8 mouse cellular contexts compared by ENCODE assay signal in the genomic region with DNA sequence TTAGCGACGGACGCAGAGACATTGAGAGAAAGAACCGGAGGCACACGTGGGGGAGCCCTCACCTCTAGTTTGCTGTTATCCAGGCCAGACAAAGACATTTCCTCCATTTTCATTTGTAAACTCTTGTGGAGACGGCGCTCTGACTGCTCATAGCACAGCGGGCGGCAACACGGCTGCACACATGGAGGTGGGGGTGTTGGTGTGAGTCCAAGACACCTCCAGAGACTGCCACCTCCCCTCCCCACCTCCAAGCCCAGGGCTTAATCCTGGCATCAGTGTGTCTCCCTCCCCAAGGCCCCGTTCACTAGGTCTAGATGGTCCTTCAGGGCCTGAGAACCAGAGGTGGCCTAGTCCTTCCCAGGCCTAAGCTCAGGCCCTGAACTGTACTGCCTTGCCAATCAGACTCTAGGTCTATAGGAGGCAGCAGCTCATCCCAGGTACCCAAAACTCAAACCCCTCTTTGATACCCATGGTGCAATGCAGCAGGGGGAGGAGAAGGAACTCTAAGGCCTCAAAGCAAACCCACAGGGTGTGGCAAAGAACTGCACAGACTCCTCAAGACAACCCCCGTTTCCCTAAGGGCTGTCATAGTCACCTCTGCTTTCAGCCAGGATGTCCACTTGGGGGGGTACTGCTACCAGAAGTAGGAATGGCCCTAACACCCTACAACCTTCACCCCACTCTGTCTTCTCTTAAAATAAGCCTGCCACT. TPM values are rescaled to one million over a fixed set of nuclear protein-coding genes. Genes with fewer than 3 reads are reported as not detected.
DNase-seq lines count a peak whose midpoint lies in the region; ATAC-seq and TF ChIP-seq lines count a peak whose summit lies in the region.

No protein-coding gene starts in this region.

- peak overlapping the region; percentile 98 for H3K9ac ChIP-seq in heart, embryonic 13.5 days
- peak overlapping the region; percentile 67 for H3K9ac ChIP-seq in liver, embryonic 11.5 days (ENCODE audit: low read depth, low read length)
- peak overlapping the region; percentile 93 for H3K9ac ChIP-seq in midbrain, postnatal 0 days (replicated peaks; ENCODE audit: low read length, poor library complexity, severe bottlenecking)

- no peak for TF ChIP-seq CTCF in bone marrow macrophage, adult 2 months (IDR thresholded peaks at IDR 0.05; ENCODE audit: low read depth, low read length)
- peak; percentile 51; the same call in 1 of the 2 replicates for TF ChIP-seq CTCF in midbrain, postnatal 0 days (IDR thresholded peaks at IDR 0.05)

- H3K4me2 ChIP-seq in heart, embryonic 13.5 days: peak overlapping the region; percentile 96
- peak overlapping the region; percentile 67 for H3K4me2 ChIP-seq in liver, embryonic 11.5 days
- H3K4me2 ChIP-seq in midbrain, postnatal 0 days (ENCODE audit: low read depth, low read length, poor library complexity, severe bottlenecking): peak overlapping the region; percentile 91

- peak overlapping the region; percentile 80 for H3K27ac ChIP-seq in bone marrow macrophage, adult 2 months (ENCODE audit: insufficient read depth, low read depth, low read length)
- peak overlapping the region; percentile 99 for H3K27ac ChIP-seq in heart, embryonic 13.5 days (replicated peaks)
- peak overlapping the region; percentile 100 for H3K27ac ChIP-seq in liver, embryonic 11.5 days (ENCODE audit: low read depth, low read length)
- H3K27ac ChIP-seq in midbrain, postnatal 0 days (ENCODE audit: low read depth, low read length): peak overlapping the region; percentile 94

- 67% methylated on average over 12 of the region's 12 CpGs for WGBS in heart, embryonic 13.5 days
- 79% methylated on average over 12 of the region's 12 CpGs for WGBS in liver, embryonic 11.5 days
- WGBS in midbrain, postnatal 0 days: 52% methylated on average over 12 of the region's 12 CpGs

- peaks cover 11% of the 10 kb centered on the region for H3K4me1 ChIP-seq in bone marrow macrophage, adult 2 months (ENCODE audit: control insufficient read depth, insufficient read depth, low read length)
- peaks cover 28% of the 10 kb centered on the region for H3K4me1 ChIP-seq in heart, embryonic 13.5 days
- H3K4me1 ChIP-seq in liver, embryonic 11.5 days (replicated peaks; ENCODE audit: control insufficient read depth, insufficient read depth, low read length): peaks cover 20% of the 10 kb centered on the region
- H3K4me1 ChIP-seq in midbrain, postnatal 0 days (ENCODE audit: insufficient read depth, low read length): peaks cover 5% of the 10 kb centered on the region; the same call in 1 of the 2 replicates

- ATAC-seq in heart, embryonic 13.5 days (ENCODE audit: extremely low read depth, insufficient number of reproducible peaks, low FRiP score, low TSS enrichment): no peak
- ATAC-seq in liver, embryonic 11.5 days (replicated peaks; ENCODE audit: low FRiP score): no peak
- no peak for ATAC-seq in midbrain, postnatal 0 days (ENCODE audit: low FRiP score)

- DNase-seq in kidney, postnatal 10 days: peak; percentile 46
- no peak for DNase-seq in kidney, adult 8-10 months
- DNase-seq in liver, embryonic 11.5 days (ENCODE audit: low spot score): no peak
- DNase-seq in midbrain, postnatal 0 days (ENCODE audit: low spot score): peak; percentile 56
- DNase-seq in thymus, postnatal 14 days: peak; percentile 80
- DNase-seq in embryo, embryonic 9.5 days (ENCODE audit: extremely low spot score): no peak

- H3K27me3 ChIP-seq in heart, embryonic 13.5 days (replicated peaks): no peaks in the 10 kb centered on the region
- no peaks in the 10 kb centered on the region for H3K27me3 ChIP-seq in liver, embryonic 11.5 days (replicated peaks; ENCODE audit: control insufficient read depth, insufficient read depth, low read length)
- H3K27me3 ChIP-seq in midbrain, postnatal 0 days (ENCODE audit: insufficient read depth, low read length): no peaks in the 10 kb centered on the region

- peak overlapping the region; percentile 81 for H3K4me3 ChIP-seq in bone marrow macrophage, adult 2 months (ENCODE audit: insufficient read depth, low read length)
- peak overlapping the region; percentile 91 for H3K4me3 ChIP-seq in heart, embryonic 13.5 days
- H3K4me3 ChIP-seq in liver, embryonic 11.5 days (ENCODE audit: low read depth, low read length): peak overlapping the region; percentile 77
- peak overlapping the region; percentile 92 for H3K4me3 ChIP-seq in midbrain, postnatal 0 days (ENCODE audit: low read depth, low read length)

- TF ChIP-seq POLR2A in bone marrow macrophage, adult 2 months (IDR thresholded peaks at IDR 0.05; ENCODE audit: borderline replicate concordance, low read depth, low read length): no peak

- H3K36me3 ChIP-seq in heart, embryonic 13.5 days: peaks cover 48% of the 10 kb centered on the region
- peaks cover 31% of the 10 kb centered on the region for H3K36me3 ChIP-seq in liver, embryonic 11.5 days (ENCODE audit: control insufficient read depth, insufficient read depth, low read length)
- H3K36me3 ChIP-seq in midbrain, postnatal 0 days (ENCODE audit: insufficient read depth, low read length): peaks cover 34% of the 10 kb centered on the region

- H3K9me3 ChIP-seq in heart, embryonic 13.5 days: no peaks in the 10 kb centered on the region
- H3K9me3 ChIP-seq in liver, embryonic 11.5 days (ENCODE audit: control insufficient read depth, low read length): no peaks in the 10 kb centered on the region
- H3K9me3 ChIP-seq in midbrain, postnatal 0 days (ENCODE audit: low read length): no peaks in the 10 kb centered on the region

RNA-seq across cellular contexts. Expression of gene Atxn7l3, which starts 1.4 kb away (rescaled TPM):
- polyA plus RNA-seq in bone marrow macrophage, adult 2 months (2012; ENCODE audit: insufficient read depth, insufficient read length, missing spikeins): 32.9 and 39.8 TPM in 2 replicates
- polyA plus RNA-seq in heart, embryonic 13.5 days (2015; fragmentation: Nextera tagmentation; extraction: Ambion mirVana): 8.5 and 9.2 TPM in 2 replicates
- 11.4 and 14.7 TPM in 2 replicates for polyA plus RNA-seq in liver, embryonic 11.5 days (2014; fragmentation: Nextera tagmentation; extraction: Ambion mirVana)
- total RNA-seq in midbrain, postnatal 0 days (2014; rRNA removed): 166 and 169 TPM in 2 replicates
- 25.4 and 26.5 TPM in 2 replicates for polyA plus RNA-seq in midbrain, postnatal 0 days (2015; fragmentation: Nextera tagmentation; extraction: Ambion mirVana)

RNA-seq across cellular contexts. Expression of gene Tmub2, which starts 10.3 kb away (rescaled TPM):
- polyA plus RNA-seq in bone marrow macrophage, adult 2 months (2012; ENCODE audit: insufficient read depth, insufficient read length, missing spikeins): 50.6 and 62.2 TPM in 2 replicates
- polyA plus RNA-seq in heart, embryonic 13.5 days (2015; fragmentation: Nextera tagmentation; extraction: Ambion mirVana): 36.8 and 41.2 TPM in 2 replicates
- polyA plus RNA-seq in liver, embryonic 11.5 days (2014; fragmentation: Nextera tagmentation; extraction: Ambion mirVana): 41.6 and 44.8 TPM in 2 replicates
- total RNA-seq in midbrain, postnatal 0 days (2014; rRNA removed): 80.5 and 90.8 TPM in 2 replicates
- polyA plus RNA-seq in midbrain, postnatal 0 days (2015; fragmentation: Nextera tagmentation; extraction: Ambion mirVana): 65.4 and 73.9 TPM in 2 replicates

RNA-seq across cellular contexts. Expression of gene Ubtf, which starts 24.5 kb away (rescaled TPM):
- 59.0 and 59.7 TPM in 2 replicates for polyA plus RNA-seq in bone marrow macrophage, adult 2 months (2012; ENCODE audit: insufficient read depth, insufficient read length, missing spikeins)
- 51.1 and 53.1 TPM in 2 replicates for polyA plus RNA-seq in heart, embryonic 13.5 days (2015; fragmentation: Nextera tagmentation; extraction: Ambion mirVana)
- 104 and 108 TPM in 2 replicates for polyA plus RNA-seq in liver, embryonic 11.5 days (2014; fragmentation: Nextera tagmentation; extraction: Ambion mirVana)
- total RNA-seq in midbrain, postnatal 0 days (2014; rRNA removed): 64.3 and 71.4 TPM in 2 replicates
- 56.3 and 64.3 TPM in 2 replicates for polyA plus RNA-seq in midbrain, postnatal 0 days (2015; fragmentation: Nextera tagmentation; extraction: Ambion mirVana)

RNA-seq across cellular contexts. Expression of gene Asb16, which starts 26.5 kb away (rescaled TPM):
- not detected in 2 replicates for polyA plus RNA-seq in bone marrow macrophage, adult 2 months (2012; ENCODE audit: insufficient read depth, insufficient read length, missing spikeins)
- polyA plus RNA-seq in heart, embryonic 13.5 days (2015; fragmentation: Nextera tagmentation; extraction: Ambion mirVana): 0.09 TPM in 1 of 2 replicates, not detected in the other
- 0.05 and 0.12 TPM in 2 replicates for polyA plus RNA-seq in liver, embryonic 11.5 days (2014; fragmentation: Nextera tagmentation; extraction: Ambion mirVana)
- 2.3 and 2.5 TPM in 2 replicates for total RNA-seq in midbrain, postnatal 0 days (2014; rRNA removed)
- polyA plus RNA-seq in midbrain, postnatal 0 days (2015; fragmentation: Nextera tagmentation; extraction: Ambion mirVana): 0.28 and 0.32 TPM in 2 replicates

RNA-seq across cellular contexts. Expression of gene BC030867, which starts 46.4 kb away (rescaled TPM):
- 6.3 and 7.2 TPM in 2 replicates for polyA plus RNA-seq in bone marrow macrophage, adult 2 months (2012; ENCODE audit: insufficient read depth, insufficient read length, missing spikeins)
- polyA plus RNA-seq in heart, embryonic 13.5 days (2015; fragmentation: Nextera tagmentation; extraction: Ambion mirVana): 12.3 and 13.5 TPM in 2 replicates
- polyA plus RNA-seq in liver, embryonic 11.5 days (2014; fragmentation: Nextera tagmentation; extraction: Ambion mirVana): 28.2 and 29.4 TPM in 2 replicates
- total RNA-seq in midbrain, postnatal 0 days (2014; rRNA removed): 2.1 TPM in 2 replicates
- 0.53 and 0.60 TPM in 2 replicates for polyA plus RNA-seq in midbrain, postnatal 0 days (2015; fragmentation: Nextera tagmentation; extraction: Ambion mirVana)

Comparison
In these comparisons a context has a peak if more than half of its experiments do, and no peak if none do; other contexts are left out.
1. DNase-seq: peak in kidney, postnatal 10 days (single experiment), midbrain, postnatal 0 days (single experiment) and thymus, postnatal 14 days (single experiment); none in kidney, adult 8-10 months (0 of 2), liver, embryonic 11.5 days (single experiment) and embryo, embryonic 9.5 days (single experiment).
2. Peak in every context shown above with its lines, with median percentiles within 50 percentile points of each other: H3K27ac ChIP-seq, H3K4me3 ChIP-seq, H3K4me2 ChIP-seq and H3K9ac ChIP-seq.